Mouse (Mus musculus) liver, postnatal 0 days (tissue): Measurements from ENCODE around the gene Clip3. TPM values are rescaled to one million over a fixed set of nuclear protein-coding genes. Genes with fewer than 3 reads are reported as not detected.

Experiments
- ATAC-seq: fragments of 200-750 bp; cut with Nextera tagmentation; 2 replicates; pipeline ENCODE4 v1.8.0; 2017; ENCODE audit warnings: mild to moderate bottlenecking, moderate library complexity
- DNase-seq: peaks from one replicate; pipeline ENCODE4 v3.0.0-alpha.2; 2016
- H3K27ac ChIP-seq: fragments of 300-500 bp; sonication (generic); 2 replicates; pipeline ENCODE4 v1.5.1; 2014; ENCODE audit warnings: antibody characterized with exemption, moderate library complexity, mild to moderate bottlenecking, low read depth
- H3K27me3 ChIP-seq: fragments of 300-500 bp; sonication (generic); 2 replicates; pipeline ENCODE4 v1.6.1; 2014; ENCODE audit warnings: low read length, control low read depth, mixed read lengths; ENCODE audit not compliant: insufficient read depth
- H3K36me3 ChIP-seq: fragments of 300-500 bp; sonication (generic); replicated peaks from 2 replicates; pipeline ENCODE4 v1.6.1; 2014; ENCODE audit warnings: mild to moderate bottlenecking, control low read depth, low read length, moderate library complexity, mixed read lengths; ENCODE audit not compliant: insufficient read depth
- H3K4me1 ChIP-seq: fragments of 300-500 bp; sonication (generic); 2 replicates; pipeline ENCODE4 v1.6.1; 2014; ENCODE audit warnings: antibody characterized with exemption, mild to moderate bottlenecking, control low read depth; ENCODE audit not compliant: insufficient read depth
- H3K4me2 ChIP-seq: fragments of 300-500 bp; sonication (generic); 2 replicates; pipeline ENCODE4 v1.6.1; 2014; ENCODE audit warnings: low read depth, mild to moderate bottlenecking, low read length, moderate library complexity, mixed read lengths
- H3K4me3 ChIP-seq: fragments of 300-500 bp; sonication (generic); 2 replicates; pipeline ENCODE4 v1.5.1; 2014; ENCODE audit warnings: low read depth, low read length
- H3K9ac ChIP-seq: fragments of 300-500 bp; sonication (generic); replicated peaks from 2 replicates; pipeline ENCODE4 v1.6.1; 2014; ENCODE audit warnings: mild to moderate bottlenecking, moderate library complexity
- H3K9me3 ChIP-seq: fragments of 300-500 bp; sonication (generic); 2 replicates; pipeline ENCODE4 v1.6.1; 2016; ENCODE audit warnings: mild to moderate bottlenecking, control low read depth, low read length, mixed read lengths
- CTCF ChIP-seq: sonication (generic); IDR thresholded peaks from 2 replicates; pipeline ENCODE4 v1.5.1; 2016; ENCODE audit warnings: antibody characterized with exemption, low read depth
- EP300 ChIP-seq: IDR thresholded peaks from 2 replicates; pipeline ENCODE4 v1.6.1; 2016; ENCODE audit warnings: antibody characterized with exemption, low read depth, mild to moderate bottlenecking
- WGBS: fragments of 180-500 bp; shearing (Covaris S2); extraction: QIAGEN DNeasy Blood & Tissue Kit; methylation state at CpG from one replicate; pipeline ENCODE4 v1.1.7; 2014; ENCODE audit not compliant: insufficient replicate concordance; 5-methylcytosine and 5-hydroxymethylcytosine counted together
- polyA plus RNA-seq: library from polyadenylated mRNA; unstranded; fragments of >200 nt; fragmentation: Nextera tagmentation; extraction: Ambion mirVana; gene quantifications from 2 replicates; pipeline ENCODE4 v1.2.1, GENCODE M21; 2015

The Clip3 gene
- polyA plus RNA-seq = 0.34 and 0.59 TPM in 2 replicates

GRCm38 (mm10) chr7:30291215-30292131, at the start of gene Clip3:
Gene Clip3 (plus strand): TSS chr7:30291728.
- no peak within 1 kb of the TSS for H3K4me2 ChIP-seq
- no peak within 1 kb of the TSS for H3K9ac ChIP-seq
- H3K4me1 ChIP-seq = no peaks in the 10 kb centered on the region
- no peak within 1 kb of the TSS for H3K27ac ChIP-seq
- H3K27me3 ChIP-seq = peaks cover 8% of the 10 kb centered on the region
- H3K36me3 ChIP-seq = no peaks in the 10 kb centered on the region
- no peak for ATAC-seq
- peak; percentile 32 for DNase-seq
- H3K9me3 ChIP-seq = no peaks in the 10 kb centered on the region
- no peak for TF ChIP-seq EP300
- no peak for TF ChIP-seq CTCF
- H3K4me3 ChIP-seq = peak within 1 kb of the TSS; percentile 26
- WGBS = 10% methylated on average over 35 of the region's 35 CpGs

- DNase-seq = no peak
- Histone ChIP-seq H3K9me3 (no peaks in the 10 kb centered on the region), H3K4me1 (peaks cover 7% of the 10 kb centered on the region; the same call in 1 of the 2 replicates), H3K27ac (no peak overlapping the region), H3K4me3 (no peak overlapping the region), H3K4me2 (no peak overlapping the region), H3K27me3 (no peaks in the 10 kb centered on the region), H3K9ac (no peak overlapping the region), H3K36me3 (peaks cover 5% of the 10 kb centered on the region)
- 71% methylated on average over 12 of the region's 12 CpGs for WGBS
- ATAC-seq = peak; percentile 29; the same call in 1 of the 2 replicates
- TF ChIP-seq EP300 (no peak), CTCF (no peak)
Measured at GRCm38 (mm10) chr7:30251956-30252954, 39.3 kb upstream of the Clip3 start.

- ATAC-seq = peak; percentile 23; the same call in 1 of the 2 replicates
Measured at GRCm38 (mm10) chr7:30265041-30265440, 26.5 kb upstream of the Clip3 start.

GRCm38 (mm10) chr7:30265531-30265930, 26.0 kb upstream of the Clip3 start:
- H3K27ac ChIP-seq = no peak overlapping the region
- 85% methylated on average over 5 of the region's 5 CpGs for WGBS
- H3K4me1 ChIP-seq = no peaks in the 10 kb centered on the region
- no peaks in the 10 kb centered on the region for H3K27me3 ChIP-seq
- no peak for DNase-seq
- no peak for TF ChIP-seq EP300
- no peak for TF ChIP-seq CTCF
- H3K4me3 ChIP-seq = no peak overlapping the region
- H3K4me2 ChIP-seq = no peak overlapping the region
- H3K9ac ChIP-seq = no peak overlapping the region
- H3K36me3 ChIP-seq = peaks cover 18% of the 10 kb centered on the region
- no peaks in the 10 kb centered on the region for H3K9me3 ChIP-seq
- no peak for ATAC-seq

More at GRCm38 (mm10) chr7:30265041-30265440, 26.5 kb upstream of the Clip3 start:
- DNase-seq = peak; percentile 24
- 38% methylated on average over 2 of the region's 2 CpGs for WGBS
- Histone ChIP-seq H3K9me3 (no peaks in the 10 kb centered on the region), H3K27ac (no peak overlapping the region), H3K4me2 (no peak overlapping the region), H3K27me3 (no peaks in the 10 kb centered on the region), H3K9ac (no peak overlapping the region), H3K36me3 (peaks cover 18% of the 10 kb centered on the region), H3K4me1 (no peaks in the 10 kb centered on the region), H3K4me3 (no peak overlapping the region)
- TF ChIP-seq CTCF = no peak
- TF ChIP-seq EP300 = no peak

GRCm38 (mm10) chr7:30265935-30266334, 25.6 kb upstream of the Clip3 start:
- DNase-seq (no peak), ATAC-seq (no peak)
- Histone ChIP-seq H3K27ac (no peak overlapping the region), H3K36me3 (peaks cover 19% of the 10 kb centered on the region), H3K4me1 (no peaks in the 10 kb centered on the region), H3K4me2 (no peak overlapping the region), H3K27me3 (no peaks in the 10 kb centered on the region), H3K4me3 (no peak overlapping the region), H3K9ac (no peak overlapping the region), H3K9me3 (no peaks in the 10 kb centered on the region)
- TF ChIP-seq CTCF = no peak
- no peak for TF ChIP-seq EP300
- WGBS = 86% methylated on average over 7 of the region's 7 CpGs
